Mouse (Mus musculus): Measurements from ENCODE around the gene Traf3ip1.
"Not testable (repeated sequence)": the region's sequence is repeated elsewhere in the genome, so short reads cannot be mapped to it uniquely, and the experiment has no call there.

The Traf3ip1 gene

DNA sequence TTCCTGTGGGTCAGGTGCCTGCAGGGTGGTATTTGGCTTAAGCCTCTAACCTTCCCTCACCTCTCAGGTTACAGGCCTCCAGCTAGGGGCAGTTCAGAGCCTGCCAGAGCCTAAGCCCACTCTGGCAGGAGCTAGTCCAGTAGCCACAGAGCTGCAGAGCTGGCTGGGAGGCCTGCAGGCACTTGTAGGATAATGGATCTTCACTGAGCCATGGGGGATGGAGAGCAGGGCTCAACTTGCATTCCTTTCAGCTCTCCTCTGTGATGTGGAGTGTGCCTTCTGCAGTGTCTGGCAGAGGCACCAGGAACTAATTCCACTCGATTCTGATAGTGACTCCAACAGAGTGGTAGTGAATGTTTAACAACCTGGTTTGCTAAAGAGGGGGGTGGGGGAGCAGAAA is 29.2 kb upstream of the Traf3ip1 start:
- in situ Hi-C loops (cut with MboI, MseI): no loop called here

DNA sequence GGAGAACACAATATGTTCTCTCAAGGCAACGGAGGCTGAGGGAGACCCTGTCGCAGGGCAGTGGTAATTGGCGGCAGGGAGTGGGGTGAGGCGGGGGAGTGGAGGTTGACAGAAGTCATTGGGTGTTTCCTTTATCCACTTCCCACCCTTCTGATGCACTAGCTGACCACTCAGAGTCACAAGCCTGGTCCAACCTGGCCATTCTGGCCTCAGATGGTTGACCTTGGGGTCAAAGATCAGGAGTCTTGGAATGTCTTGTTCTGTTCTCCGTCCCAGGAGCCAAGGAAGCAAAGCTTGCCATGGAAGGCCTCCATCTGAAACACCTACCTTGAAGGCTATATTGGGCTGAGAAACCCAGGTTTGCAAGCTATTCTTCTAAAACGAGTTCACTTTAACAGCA is 28.3 kb upstream of the Traf3ip1 start:
- in situ Hi-C loops (cut with MboI, MseI): no loop called here

DNA sequence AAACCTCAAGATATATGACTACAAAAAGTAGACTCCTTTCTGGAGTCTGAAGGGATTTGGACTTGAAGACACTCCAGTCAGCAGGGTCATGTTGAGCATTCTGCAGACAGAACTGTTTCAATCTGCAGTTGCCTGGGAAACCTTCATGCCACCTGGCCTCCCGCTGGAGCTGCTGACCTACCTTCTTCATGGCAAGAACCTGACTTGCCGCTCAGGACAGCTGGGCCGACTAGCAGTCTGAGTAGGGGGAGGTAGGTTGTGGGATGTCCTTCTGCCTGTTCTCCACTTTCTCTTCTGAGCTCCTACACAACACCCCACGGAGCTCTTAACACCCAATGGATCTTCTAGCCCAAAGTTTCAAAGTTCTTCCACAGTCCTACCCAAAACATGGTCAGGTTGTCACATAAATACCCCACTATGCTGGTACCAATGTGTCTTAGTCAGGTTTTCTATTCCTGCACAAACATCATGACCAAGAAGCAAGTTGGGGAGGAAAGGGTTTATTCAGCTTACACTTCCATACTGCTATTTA is 24.5 kb upstream of the Traf3ip1 start:
- in situ Hi-C loops (cut with MboI, MseI): no loop called here

DNA sequence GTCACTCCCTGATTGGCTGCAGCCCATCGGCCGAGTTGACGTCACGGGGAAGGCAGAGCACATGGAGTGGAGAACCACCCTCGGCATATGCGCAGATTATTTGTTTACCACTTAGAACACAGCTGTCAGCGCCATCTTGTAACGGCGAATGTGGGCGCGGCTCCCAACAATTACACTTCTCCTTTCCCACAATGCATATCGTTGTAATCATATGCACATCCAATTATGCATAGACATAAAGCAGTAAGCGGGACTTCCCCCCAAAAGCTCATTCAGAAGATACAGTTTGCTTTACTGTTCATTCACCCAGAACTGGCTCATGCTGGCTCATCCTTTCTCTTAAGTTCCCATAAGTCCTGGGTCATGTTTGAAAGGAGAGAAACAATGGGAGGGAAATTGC is 16.3 kb upstream of the Traf3ip1 start:
- in situ Hi-C loops (cut with MboI, MseI): not testable (repeated sequence)

DNA sequence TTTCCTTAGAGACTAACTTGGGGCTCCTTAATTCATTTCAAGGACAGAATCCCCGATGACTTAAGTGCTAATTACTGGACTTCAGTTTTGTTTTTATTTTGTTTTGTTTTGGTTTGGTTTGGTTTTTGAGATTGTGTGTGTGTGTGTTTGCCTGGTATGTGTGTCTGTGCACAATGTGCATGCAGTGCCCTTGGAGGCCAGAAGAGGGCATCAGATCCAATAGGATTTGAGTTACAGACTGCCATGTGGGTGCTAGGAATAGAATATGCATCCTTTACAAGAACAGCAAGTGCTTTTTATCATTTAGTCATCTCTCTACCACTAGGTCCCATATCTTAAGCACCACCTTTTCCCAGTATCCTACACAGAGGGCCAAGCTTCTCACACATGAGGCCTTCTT is 15.5 kb upstream of the Traf3ip1 start:
- in situ Hi-C loops (cut with MboI, MseI): no loop called here

DNA sequence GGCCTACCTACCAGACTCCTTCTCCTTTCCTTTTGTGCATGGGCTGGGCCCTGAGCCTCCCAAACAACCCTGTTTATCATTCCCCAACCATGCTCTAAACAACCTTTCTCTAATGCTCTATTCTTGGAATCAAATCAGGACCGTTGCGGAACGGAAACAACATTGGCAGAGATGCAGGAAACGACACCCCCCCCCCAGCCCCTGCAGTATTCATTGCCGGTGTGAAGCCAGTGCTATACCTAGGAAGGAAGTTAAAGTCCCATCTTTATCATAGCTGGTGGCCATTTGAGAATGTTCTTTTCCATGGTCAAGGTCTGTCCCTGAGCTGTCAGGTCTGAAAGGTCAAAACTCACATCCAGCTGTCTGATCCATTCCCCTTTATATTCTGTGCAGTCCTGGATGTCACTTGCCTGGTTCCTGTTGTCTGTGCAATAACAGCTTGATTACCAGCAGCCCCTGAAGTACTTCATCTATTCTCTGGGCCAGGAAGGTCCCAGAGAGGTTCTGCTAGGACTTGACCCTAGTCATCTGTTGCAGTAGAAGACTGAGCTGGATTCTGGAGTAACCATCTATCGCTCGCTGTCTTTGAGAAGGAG is 11.7 kb upstream of the Traf3ip1 start:
- in situ Hi-C loops (cut with MboI, MseI): no loop called here

DNA sequence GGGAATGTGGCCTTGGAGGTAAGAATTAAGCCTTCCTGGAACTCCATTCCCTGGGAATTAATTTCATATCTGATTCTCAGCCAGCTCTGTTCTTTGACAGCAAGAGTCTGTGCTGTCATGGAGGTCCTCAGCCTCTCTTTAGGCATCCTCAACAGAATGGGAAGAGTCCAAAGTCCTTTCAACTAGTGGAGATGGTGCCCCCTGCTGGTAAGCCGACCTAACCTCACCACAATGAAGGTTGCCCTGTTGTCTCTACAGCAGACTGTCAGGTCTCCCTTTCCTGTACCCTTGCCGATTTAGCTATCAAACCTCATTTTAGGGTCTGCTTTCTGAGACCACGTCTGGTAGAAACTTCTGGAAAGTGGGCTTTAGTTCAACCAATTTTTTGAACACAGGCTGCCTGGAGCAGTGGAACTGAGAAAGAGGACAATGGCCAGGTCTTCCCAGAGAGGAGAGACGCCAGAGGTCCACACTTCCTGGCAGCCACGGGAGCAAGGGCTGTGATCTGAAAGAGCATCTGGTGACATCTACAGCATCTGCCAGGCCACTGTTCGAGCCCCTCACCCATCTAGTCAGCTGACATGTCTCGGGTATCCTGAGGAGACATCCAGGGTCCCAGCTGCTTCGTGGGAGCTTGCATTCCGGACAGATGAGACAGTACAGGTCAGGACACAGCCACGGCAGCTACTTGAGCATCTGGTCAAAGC is 11.0 kb upstream of the Traf3ip1 start:
- in situ Hi-C loops (cut with MboI, MseI): no loop called here

DNA sequence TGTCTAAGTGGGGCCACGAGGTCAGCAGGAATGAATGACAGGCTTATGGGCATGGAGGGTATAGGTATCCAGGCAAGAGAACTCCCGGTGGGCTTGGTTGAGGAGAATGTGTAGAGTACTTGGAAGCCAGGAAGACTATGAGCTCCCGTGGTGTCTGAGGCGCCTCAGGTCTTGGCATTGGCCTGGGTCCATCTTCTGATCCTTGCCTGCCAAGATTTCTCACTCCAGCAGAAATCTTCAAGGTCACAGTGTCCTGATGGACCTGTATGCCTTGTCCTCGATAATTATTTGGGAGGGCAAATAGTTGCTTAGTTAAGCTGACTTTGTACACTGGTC is 10.5 kb upstream of the Traf3ip1 start:
- in situ Hi-C loops (cut with MboI, MseI): no loop called here

DNA sequence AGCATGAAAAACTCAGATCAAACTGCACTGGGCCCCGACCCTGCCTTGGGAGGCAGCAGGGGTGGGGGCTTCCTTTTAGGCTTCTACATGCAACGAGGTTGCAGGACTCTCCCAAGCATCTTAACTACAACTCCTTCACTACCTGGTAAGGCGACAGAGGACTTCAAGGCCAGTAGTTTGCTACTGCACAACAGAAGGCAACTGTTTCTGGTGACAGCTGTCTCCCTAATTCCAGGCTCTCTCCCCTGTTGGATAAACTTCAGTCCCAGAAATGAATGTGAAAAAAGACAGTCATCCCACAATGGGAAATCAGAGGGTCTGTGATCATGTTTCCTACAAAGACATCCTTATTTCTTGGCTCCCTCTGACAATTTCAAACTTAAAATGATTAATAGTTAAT is 9.0 kb upstream of the Traf3ip1 start:
- in situ Hi-C loops (cut with MboI, MseI): no loop called here

DNA sequence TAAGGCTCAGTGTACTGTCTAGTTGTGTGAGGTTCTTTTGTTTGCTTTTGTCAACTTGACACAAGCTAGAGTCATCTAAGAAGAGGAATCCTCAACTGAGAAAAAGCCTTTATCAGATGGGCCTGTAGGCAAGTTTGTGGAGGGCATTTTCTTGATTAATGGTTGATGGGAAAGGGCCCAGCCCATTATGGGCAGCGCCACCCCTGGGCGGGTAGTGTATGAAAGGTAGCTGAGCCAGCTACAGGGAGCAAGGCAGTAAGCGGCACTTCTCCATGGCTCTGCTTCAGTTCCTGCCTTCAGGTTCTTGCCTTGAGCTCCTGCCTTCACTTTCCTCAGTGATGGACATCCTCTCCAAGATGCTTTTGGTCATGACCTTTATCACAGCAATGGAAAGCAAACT is 8.3 kb upstream of the Traf3ip1 start:
- in situ Hi-C loops (cut with MboI, MseI): no loop called here

DNA sequence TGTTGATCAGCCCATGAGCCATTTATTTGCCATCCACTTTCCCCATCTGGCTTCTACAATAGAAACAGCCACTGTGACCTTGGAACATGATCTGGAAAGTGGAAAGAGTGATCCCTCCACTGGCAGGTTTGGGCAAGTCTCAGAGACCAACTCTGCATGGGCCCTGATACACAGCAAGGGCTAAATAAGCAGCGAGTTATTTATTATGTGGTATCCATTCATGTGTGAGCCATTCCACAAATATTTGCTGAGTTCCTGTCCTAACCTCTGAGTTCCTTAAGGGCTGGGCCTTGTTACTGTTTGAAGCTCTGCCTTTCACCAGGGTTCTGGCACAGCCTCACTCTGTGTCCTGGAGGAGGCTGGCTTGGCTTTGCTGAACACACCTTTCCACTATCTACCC is 4.1 kb upstream of the Traf3ip1 start:
- in situ Hi-C loops (cut with MboI, MseI): loop anchor here (5.0 kb wide), 1 partner anchor 63 kb away; no protein-coding TSS in a partner anchor

DNA sequence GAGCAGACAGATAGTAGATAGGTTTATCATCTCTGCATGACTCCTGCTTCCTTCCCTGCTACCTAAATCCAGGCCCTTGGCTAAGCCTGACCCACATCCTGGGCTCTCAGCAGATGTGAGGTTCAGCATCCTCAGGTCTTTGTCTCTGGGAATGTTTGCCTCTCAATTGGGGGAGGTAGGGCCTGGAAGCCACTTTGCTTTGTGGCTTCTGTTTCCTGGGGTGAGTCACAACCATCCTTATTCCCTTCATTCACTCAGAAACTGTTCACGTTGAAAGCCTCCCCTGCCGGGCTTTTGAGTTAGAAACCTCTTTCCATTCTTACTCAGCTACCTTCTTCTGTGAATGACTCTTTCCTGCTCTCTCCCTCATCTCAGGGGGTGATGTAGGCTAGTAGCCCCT is 1.7 kb upstream of the Traf3ip1 start:
- in situ Hi-C loops (cut with MboI, MseI): loop anchor here (5.0 kb wide), 1 partner anchor 65 kb away; no protein-coding TSS in a partner anchor

DNA sequence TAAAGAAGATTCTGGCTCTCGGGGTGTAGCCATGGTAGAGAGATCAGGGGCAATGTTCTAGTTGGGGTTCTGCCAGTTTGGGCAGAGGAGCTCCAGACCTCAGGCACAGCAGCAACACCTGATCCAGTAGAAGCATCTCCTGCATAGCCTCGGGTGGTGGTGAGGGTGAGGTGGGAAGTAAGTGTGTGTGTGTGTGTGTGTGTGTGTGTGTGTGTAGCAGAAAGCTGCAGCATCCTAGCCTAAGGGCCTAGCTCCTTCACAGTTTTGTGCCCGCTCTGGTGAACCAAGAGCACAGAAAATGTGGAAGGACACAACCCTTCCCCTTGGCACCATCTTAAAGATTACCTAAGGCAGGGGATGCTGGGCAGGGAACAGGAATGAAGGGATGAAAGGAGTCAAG is 509 bp upstream of the Traf3ip1 start:
- in situ Hi-C loops (cut with MboI, MseI): loop anchor here (5.0 kb wide), 1 partner anchor 67 kb away; no protein-coding TSS in a partner anchor

DNA sequence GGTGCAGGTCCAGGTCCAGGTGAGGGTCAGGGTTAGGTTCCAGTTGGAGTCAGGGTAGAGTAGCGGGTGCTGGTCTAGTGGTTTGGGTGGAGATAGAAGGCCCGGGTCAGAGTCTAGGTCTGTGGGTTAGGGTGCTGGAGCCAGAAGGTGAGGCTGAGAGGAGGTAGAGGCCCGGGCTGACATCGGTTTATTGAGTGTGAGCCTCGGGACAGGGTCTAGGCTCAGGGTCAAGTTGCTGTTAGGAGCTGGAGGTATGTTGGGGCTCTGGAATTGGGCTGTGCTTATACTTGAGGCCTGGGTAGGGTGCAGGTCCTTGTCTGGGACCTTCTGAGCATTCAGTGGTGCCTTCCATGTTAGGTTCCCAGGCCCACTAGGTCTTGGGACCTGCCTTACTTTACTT is 874 bp downstream of the Traf3ip1 start:
- in situ Hi-C loops (cut with MboI, MseI): loop anchor here (5.0 kb wide), 1 partner anchor 42 kb away; no protein-coding TSS in a partner anchor

DNA sequence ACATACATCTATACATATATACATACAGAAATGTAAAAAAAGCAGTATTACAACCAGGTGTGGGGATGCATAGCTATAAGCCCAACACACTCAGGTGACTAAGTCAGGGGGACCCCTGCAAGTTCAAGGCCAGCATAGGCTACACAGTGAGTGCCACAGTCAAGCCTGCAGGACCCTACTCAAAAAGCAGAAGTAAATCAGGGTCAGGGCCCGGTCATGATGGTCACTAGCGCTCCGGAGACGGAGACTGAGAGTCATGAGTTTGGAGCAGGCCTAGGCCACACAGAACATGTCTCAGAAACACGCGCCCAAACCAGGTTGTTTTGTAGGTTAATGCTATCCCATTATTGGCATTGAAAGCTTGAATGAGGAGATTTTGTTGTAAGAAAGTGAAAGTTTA is 4.1 kb downstream of the Traf3ip1 start:
- in situ Hi-C loops (cut with MboI, MseI): loop anchor here (5.0 kb wide), 1 partner anchor 39 kb away; no protein-coding TSS in a partner anchor

DNA sequence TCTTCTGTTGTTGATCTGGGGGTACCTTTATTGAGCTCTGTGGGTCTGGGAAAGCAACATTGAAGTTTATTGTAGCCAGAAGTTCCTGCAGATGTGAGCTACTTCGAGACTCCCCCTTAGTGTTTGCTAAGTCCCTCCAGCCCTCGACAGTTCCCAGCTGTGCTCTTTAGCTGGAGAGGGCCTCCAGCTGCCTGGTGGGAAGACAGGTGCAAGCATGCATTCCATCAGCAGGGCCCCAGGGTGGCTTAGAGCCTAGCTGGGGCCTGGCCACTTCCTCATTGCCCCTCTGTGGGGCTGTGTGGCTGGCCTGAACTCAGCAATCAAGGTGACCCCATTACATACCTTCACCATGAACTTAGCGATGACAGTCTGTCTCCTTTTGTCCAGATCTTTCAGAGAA is 10.2 kb downstream of the Traf3ip1 start:
- in situ Hi-C loops (cut with MboI, MseI): no loop called here

DNA sequence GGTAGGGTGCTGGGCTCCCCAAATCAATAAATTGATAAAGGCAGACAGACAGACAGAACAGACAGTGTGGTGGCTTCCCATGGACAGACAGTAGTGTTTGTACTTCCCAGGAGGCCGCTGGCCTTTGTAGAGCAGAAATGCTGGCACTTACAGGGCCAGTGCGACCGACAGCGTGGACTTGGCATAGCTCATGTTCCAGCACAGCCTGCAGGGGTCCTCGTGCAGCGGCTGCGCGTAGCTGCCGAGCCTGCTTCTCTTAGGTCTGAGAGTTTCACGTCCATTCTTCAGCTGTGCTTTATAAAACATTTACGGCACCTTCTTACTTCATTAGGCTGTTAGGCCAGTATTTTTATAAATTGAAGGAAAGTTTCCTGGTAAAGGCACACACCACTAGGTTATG is 20.5 kb downstream of the Traf3ip1 start:
- in situ Hi-C loops (cut with MboI, MseI): no loop called here

DNA sequence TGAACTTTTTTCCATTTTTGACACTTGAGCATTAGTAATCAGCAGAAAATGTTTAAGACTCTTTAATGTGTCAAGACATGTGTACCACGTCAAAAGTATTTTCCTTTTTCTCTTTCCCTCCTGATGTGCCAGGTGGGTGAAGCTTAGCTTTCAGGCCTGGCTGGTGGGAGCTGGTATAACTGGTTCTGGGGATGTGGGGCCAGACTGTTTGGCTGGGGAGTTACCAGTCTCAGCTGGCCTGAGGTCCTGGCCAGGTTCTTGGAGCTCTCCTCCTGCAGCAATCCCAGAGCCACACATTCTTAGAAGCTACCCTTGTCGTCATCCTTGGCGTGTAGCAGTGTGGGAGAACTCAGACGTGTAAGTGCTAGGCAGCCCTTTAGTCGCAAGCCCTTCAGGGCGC is 21.2 kb downstream of the Traf3ip1 start:
- in situ Hi-C loops (cut with MboI, MseI): no loop called here

DNA sequence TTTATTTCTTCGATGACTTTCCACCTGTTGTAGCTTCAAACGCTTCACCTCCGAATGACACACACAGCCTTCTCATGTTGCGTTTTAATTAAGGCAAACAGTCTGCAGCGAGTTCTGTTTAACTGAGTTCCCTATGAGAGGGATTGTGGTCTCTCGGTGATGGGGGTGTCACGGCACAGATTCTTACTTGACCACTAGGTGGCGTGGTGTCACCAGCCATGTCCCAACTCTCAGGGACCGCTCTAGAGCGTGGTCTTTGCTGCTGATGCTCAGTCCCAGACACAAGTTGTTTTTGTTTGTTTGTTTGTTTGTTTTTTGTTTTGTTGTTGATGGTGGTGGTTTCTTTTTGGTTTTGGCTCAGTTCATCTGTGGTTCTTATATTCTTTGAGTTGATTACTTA is 29.3 kb downstream of the Traf3ip1 start:
- in situ Hi-C loops (cut with MboI, MseI): no loop called here

DNA sequence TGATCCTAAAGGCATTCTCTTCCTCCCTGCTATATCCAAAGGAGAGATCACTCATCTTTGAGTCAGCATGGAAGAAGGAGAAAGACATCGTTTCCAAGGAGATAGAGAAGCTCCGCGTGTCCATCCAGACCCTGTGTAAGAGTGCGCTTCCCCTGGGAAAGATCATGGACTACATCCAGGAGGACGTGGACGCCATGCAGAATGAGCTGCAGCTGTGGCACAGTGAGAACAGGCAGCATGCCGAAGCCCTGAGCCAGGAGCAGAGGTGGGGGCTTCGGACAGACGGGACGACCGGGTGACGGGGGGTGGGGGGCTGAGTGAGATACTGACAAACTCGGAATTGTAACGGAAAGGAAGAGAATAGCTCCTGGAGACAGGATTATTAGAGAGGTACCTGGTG is 31.4 kb downstream of the Traf3ip1 start:
- in situ Hi-C loops (cut with MboI, MseI): no loop called here

DNA sequence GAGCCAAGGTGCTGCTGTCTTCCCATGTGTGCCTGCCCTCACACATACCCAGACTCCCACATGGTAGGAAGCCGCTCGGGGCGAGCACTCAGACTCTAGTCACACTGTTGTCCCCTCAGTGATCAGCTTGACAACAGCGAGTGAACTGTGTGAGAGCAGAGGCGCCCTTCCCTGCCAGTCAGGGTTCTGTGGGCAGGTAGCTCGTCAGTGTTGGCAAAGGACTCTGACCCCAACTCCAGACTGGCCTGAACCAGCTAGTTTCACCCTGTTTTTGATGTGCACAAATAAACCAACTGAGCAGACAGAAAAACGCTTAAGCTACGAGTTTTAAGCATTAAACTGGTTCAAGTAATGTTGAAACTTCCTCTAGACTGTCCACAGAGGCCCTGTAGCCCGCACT is 35.7 kb downstream of the Traf3ip1 start:
- in situ Hi-C loops (cut with MboI, MseI): no loop called here

DNA sequence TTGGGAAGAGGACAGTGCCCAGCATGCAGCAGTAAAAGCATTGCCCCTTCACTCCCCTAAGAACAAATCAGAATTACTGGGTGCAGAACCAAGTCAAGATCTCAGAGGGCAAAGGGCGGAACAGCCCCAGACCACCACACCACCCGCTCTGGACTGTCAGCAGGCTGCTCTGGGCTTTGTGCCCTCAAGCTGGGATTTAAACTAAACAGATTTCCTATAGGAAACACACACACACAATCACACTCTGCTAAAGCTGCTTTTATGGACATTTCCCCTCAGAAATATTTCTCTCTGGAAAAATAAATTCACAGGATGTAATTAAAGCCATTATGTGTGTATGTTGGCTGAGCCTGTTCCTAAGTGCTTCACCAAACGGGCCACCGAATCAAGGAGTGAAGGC is 37.8 kb downstream of the Traf3ip1 start:
- in situ Hi-C loops (cut with MboI, MseI): no loop called here

DNA sequence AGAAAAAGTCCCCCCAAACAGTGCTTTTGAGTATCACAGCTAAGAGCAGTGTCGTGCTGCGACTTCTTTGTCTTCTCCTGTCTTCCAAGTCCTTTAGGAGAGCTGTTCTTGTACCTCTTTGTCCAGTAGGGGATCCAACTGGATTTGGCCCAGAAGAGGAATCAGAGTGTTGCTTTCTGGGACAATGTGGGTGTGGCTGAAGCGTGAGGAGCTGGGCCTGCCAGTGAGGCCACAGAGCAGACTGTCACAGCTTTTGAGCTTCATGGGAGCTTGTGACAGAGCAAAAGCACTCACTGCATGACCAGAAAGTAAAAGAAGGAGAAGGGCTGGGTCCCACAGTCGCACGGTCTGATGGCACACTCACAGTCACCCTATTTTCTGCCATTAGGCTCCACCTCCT is 38.4 kb downstream of the Traf3ip1 start:
- in situ Hi-C loops (cut with MboI, MseI): no loop called here

Data from T-helper 1 cell (primary cell).